Mouse (Mus musculus) A20 (cell line): ENCODE data around the gene Csf2ra.
A peak's percentile ranks its signal among the peaks of the same experiment; 100 is the strongest.
"Not testable (repeated sequence)": the region's sequence is repeated elsewhere in the genome, so short reads cannot be mapped to it uniquely, and the experiment has no call there.

ENCODE experiments used
- DNase-seq: peaks from one replicate; pipeline ENCODE4 v3.0.0-alpha.2; 2011; ENCODE audit warnings: low read depth, low spot score

The Csf2ra gene

GRCm38 (mm10) chr19:61224678-61225525 is 3.3 kb downstream of the Csf2ra start:
- DNase-seq = no peak

- peak; percentile 68 for DNase-seq
Measured at GRCm38 (mm10) chr19:61223706-61224328, 4.4 kb downstream of the Csf2ra start.

GRCm38 (mm10) chr19:61207506-61207905 is 20.7 kb downstream of the Csf2ra start:
- not testable (repeated sequence) for DNase-seq

GRCm38 (mm10) chr19:61199836-61200235 is 28.4 kb downstream of the Csf2ra start:
- DNase-seq = peak; percentile 70

- peak; percentile 97 for DNase-seq
Measured at GRCm38 (mm10) chr19:61199316-61199715, 28.9 kb downstream of the Csf2ra start.

GRCm38 (mm10) chr19:61183590-61183989 is 44.6 kb downstream of the Csf2ra start, which contains the start of gene Gm6020:
TSS of gene Gm6020 (plus strand) at chr19:61183890.
- not testable (repeated sequence) for DNase-seq

- DNase-seq = no peak
Measured at GRCm38 (mm10) chr19:61175756-61176324, 52.4 kb downstream of the Csf2ra start, which contains the start of gene Gm7102. TSS of gene Gm7102 (minus strand) at chr19:61176309.
